ENCODE assay signal across 31 mouse cellular contexts in the genomic region with DNA sequence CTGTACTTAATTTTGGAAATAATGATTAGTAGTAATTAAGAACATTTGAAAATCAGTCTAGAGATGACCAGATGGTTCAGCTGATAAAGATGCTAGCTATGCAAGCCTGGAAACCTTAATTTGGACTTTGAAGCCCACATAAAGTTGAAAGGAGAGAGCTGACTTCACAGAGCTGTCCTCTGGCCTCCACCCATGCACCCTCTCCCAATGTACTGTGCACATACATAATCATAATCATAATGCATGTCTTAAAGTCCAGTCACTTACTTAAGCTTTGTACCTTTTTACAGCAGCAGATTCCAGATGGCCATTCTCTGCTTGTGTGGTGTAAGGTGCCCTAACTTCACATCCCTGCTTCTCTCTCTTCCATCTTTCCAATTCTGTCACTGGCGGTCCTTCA.
"Had no signal": no experiment of that assay in that cellular context is flagged by ENCODE, and none has a peak within 500 bp of the region (broad histone marks: within the 10 kb centered on the region; RNA-seq: fewer than 3 reads in every experiment).

No protein-coding gene starts in this region.

- H3K4me2 ChIP-seq: heart, embryonic 11.5 days; heart, embryonic 12.5 days; heart, embryonic 13.5 days; heart, embryonic 15.5 days; hindbrain, embryonic 12.5 days; hindbrain, embryonic 13.5 days; hindbrain, embryonic 14.5 days; hindbrain, embryonic 15.5 days; kidney, embryonic 15.5 days had no signal

- H3K4me3 ChIP-seq: heart, adult 2 months; heart, embryonic 10.5 days; heart, embryonic 12.5 days; heart, embryonic 13.5 days; heart, embryonic 15.5 days; hindbrain, embryonic 10.5 days; hindbrain, embryonic 12.5 days; hindbrain, embryonic 13.5 days; hindbrain, embryonic 15.5 days; kidney, embryonic 15.5 days; layer of hippocampus, adult 2 months; left cerebral cortex, adult 2 months had no signal

- ATAC-seq: hindbrain, embryonic 16.5 days; hindbrain, postnatal 0 days had no signal

- H3K9ac ChIP-seq: heart, embryonic 12.5 days; heart, embryonic 13.5 days; heart, embryonic 15.5 days; hindbrain, embryonic 12.5 days; hindbrain, embryonic 13.5 days; hindbrain, embryonic 14.5 days; hindbrain, embryonic 15.5 days; kidney, embryonic 15.5 days had no signal

- H3K9me3 ChIP-seq: heart, embryonic 10.5 days; heart, embryonic 12.5 days; heart, embryonic 13.5 days; heart, embryonic 15.5 days; hindbrain, embryonic 12.5 days; hindbrain, embryonic 13.5 days; hindbrain, embryonic 15.5 days; kidney, embryonic 15.5 days had no signal

- H3K36me3 ChIP-seq: heart, embryonic 15.5 days; hindbrain, embryonic 13.5 days; hindbrain, embryonic 15.5 days had no signal

- H3K27ac ChIP-seq: heart, adult 2 months; heart, embryonic 10.5 days; heart, embryonic 13.5 days; heart, embryonic 15.5 days; hindbrain, embryonic 10.5 days; hindbrain, embryonic 12.5 days; hindbrain, embryonic 13.5 days; hindbrain, embryonic 14.5 days; hindbrain, embryonic 15.5 days; hindbrain, postnatal 0 days; kidney, embryonic 15.5 days; kidney, postnatal 0 days; layer of hippocampus, adult 2 months; left cerebral cortex, adult 2 months had no signal

- H3K27me3 ChIP-seq: heart, embryonic 12.5 days; heart, embryonic 13.5 days; heart, embryonic 15.5 days; hindbrain, embryonic 12.5 days; hindbrain, embryonic 13.5 days; hindbrain, embryonic 15.5 days; kidney, embryonic 15.5 days had no signal

- H3K4me1 ChIP-seq: hindbrain, embryonic 10.5 days had no signal

- DNase-seq: heart, adult 18-20 months; heart, adult 2 months; heart, postnatal 14 days; heart, postnatal 36 days; heart, postnatal 4 days; kidney, adult 11 months; kidney, adult 18-20 months; kidney, adult 2 months; kidney, adult 8-10 months; kidney, adult 9 months; kidney, postnatal 10 days; kidney, postnatal 14 days; kidney, postnatal 25 days; kidney, postnatal 4 days; layer of hippocampus, adult 9-11 months had no signal
